ENCODE assay signal across 8 mouse cellular contexts in genomic region chr10:74920853-74921567, GRCm38 (mm10). TPM values are rescaled to one million over a fixed set of nuclear protein-coding genes. Genes with fewer than 3 reads are reported as not detected.
DNase-seq lines count a peak whose midpoint lies in the region; ATAC-seq lines count a peak whose summit lies in the region.

No protein-coding gene starts in this region.

- no peak overlapping the region for H3K27ac ChIP-seq in kidney, embryonic 15.5 days

- no peak overlapping the region for H3K4me3 ChIP-seq in kidney, embryonic 15.5 days (replicated peaks)

- 0 out of 2 replicates have a peak, but pooled peaks cover 4% of the 10 kb centered on the region for H3K4me1 ChIP-seq in kidney, embryonic 15.5 days

- DNase-seq in ovary, adult 18-20 months (ENCODE audit: low spot score) = peak; percentile 65
- DNase-seq in ovary, postnatal 10 days (ENCODE audit: low spot score) = no peak
- peak; percentile 63 for DNase-seq in adrenal gland, postnatal 25 days
- DNase-seq in heart, adult 8-10 months (ENCODE audit: low spot score) = peak; percentile 7
- peak; percentile 38 for DNase-seq in lung, postnatal 25 days (ENCODE audit: low spot score)
- peak; percentile 80 to 83 for DNase-seq in right cerebral cortex, postnatal 10 days (ENCODE audit: low spot score in 2 of 2)

- peak; percentile 69 for ATAC-seq in kidney, embryonic 15.5 days (replicated peaks; ENCODE audit: low FRiP score)
- ATAC-seq in erythroblast, adult 5-6 weeks (replicated peaks; ENCODE audit: low FRiP score, poor library complexity, severe bottlenecking) = no peak

- H3K27me3 ChIP-seq in kidney, embryonic 15.5 days = 0 out of 2 replicates have a peak, but pooled peaks cover 6% of the 10 kb centered on the region

- no peaks in the 10 kb centered on the region for H3K36me3 ChIP-seq in kidney, embryonic 15.5 days

- H3K9me3 ChIP-seq in kidney, embryonic 15.5 days (replicated peaks) = no peaks in the 10 kb centered on the region

- H3K9ac ChIP-seq in kidney, embryonic 15.5 days = no peak overlapping the region

- peak overlapping the region; percentile 16; the same call in 1 of the 2 replicates for H3K4me2 ChIP-seq in kidney, embryonic 15.5 days

- WGBS in kidney, embryonic 15.5 days = 44% methylated on average over 17 of the region's 17 CpGs

RNA-seq across cellular contexts. Expression of gene Gnaz, which starts 46.0 kb away (rescaled TPM):
- 2.4 and 3.5 TPM in 2 replicates for total RNA-seq in adrenal gland, postnatal 25 days (2021)
- 1 to 10 TPM in 3 of 4 experiments, under 1 TPM in 1; 0.98 to 1.7 (median 1.1) TPM for total RNA-seq in heart, adult 8-10 months (2022)
- 5.3 and 6.7 TPM in 2 replicates for polyA plus RNA-seq in kidney, embryonic 15.5 days (2015; fragmentation: Nextera tagmentation; extraction: Ambion mirVana)
- 0.63 TPM in 1 of 2 replicates, not detected in the other for total RNA-seq in erythroblast, adult 5-6 weeks (2015; ENCODE audit: low replicate concordance)
- 0.51 and 0.70 TPM in 2 replicates for total RNA-seq in erythroblast, adult 5-6 weeks (2017; ENCODE audit: low replicate concordance)
